Mouse (Mus musculus) layer of hippocampus, adult 2 months (tissue): ENCODE results near the gene Rps6kl1. TPM values are rescaled to one million over a fixed set of nuclear protein-coding genes. Genes with fewer than 3 reads are reported as not detected.

Experiments
- DNase-seq, 2 experiments: peaks; one replicate each; pipeline ENCODE4 v3.0.0; 2022; ENCODE audit warnings: low spot score in 2 of 2
- H3K27ac ChIP-seq: fragments of 200-600 bp; 2 replicates; pipeline ENCODE4 v1.8.1; 2022
- H3K4me3 ChIP-seq: fragments of 200-600 bp; 2 replicates; pipeline ENCODE4 v1.8.1; 2022; ENCODE audit warnings: mild to moderate bottlenecking
- CTCF ChIP-seq: fragments of 200-600 bp; conservative IDR thresholded peaks from 2 replicates; pipeline ENCODE4 v1.8.1; 2022; ENCODE audit warnings: antibody characterized with exemption, mild to moderate bottlenecking, moderate library complexity
- total RNA-seq, 2 experiments: library from RNA; stranded (reverse); gene quantifications; 2 replicates each; pipeline ENCODE4 v1.2.3; 2021

Rps6kl1 gene
- total RNA-seq, 2 experiments from 2014 or later, result 39.0 to 40.0 TPM

DNA sequence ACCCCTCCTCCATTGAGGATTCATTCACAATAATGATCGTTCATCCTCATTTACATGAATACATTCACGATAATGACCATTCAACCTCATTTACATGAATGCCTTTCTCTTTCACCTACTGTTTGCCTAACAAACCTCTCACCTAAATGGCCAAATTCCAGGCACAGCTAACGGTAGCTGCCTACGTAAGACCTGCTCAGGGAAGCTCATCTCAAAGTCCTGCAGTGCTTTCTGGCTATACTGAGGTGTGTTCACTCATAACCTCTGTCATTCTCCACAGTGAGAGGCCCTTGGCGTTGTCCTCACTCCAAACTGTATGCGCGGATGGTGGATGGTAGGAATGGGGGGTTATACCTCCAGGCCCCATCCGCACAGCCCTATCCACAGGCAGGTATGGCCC, 46.3 kb downstream of the Rps6kl1 start:
- TF ChIP-seq CTCF, result no peak
- DNase-seq, result no peak

DNA sequence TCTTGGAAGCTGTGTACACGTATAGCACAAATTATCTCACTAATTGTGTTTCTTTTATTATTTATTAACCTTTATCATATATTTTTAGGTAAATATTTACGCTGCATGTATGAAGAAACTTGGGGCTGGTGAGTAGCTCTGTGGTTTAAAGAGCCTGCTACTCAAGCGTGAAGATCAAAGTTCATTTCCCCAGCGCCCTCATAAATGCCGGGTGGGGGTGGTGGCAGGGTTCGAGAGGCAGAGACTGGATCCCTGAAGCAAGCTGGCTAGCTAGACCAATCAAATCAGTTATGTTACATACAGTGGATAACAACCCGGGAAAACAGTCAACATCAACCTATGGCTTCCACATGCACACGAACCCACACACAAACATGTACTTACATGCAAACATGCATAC, 48.0 kb downstream of the Rps6kl1 start:
- no peak overlapping the region for H3K4me3 ChIP-seq
- H3K27ac ChIP-seq, result no peak overlapping the region
- DNase-seq, result no peak
- no peak for TF ChIP-seq CTCF

More for the DNA sequence above, 46.3 kb downstream of the Rps6kl1 start:
- Histone ChIP-seq H3K4me3 (no peak overlapping the region), H3K27ac (no peak overlapping the region)

DNA sequence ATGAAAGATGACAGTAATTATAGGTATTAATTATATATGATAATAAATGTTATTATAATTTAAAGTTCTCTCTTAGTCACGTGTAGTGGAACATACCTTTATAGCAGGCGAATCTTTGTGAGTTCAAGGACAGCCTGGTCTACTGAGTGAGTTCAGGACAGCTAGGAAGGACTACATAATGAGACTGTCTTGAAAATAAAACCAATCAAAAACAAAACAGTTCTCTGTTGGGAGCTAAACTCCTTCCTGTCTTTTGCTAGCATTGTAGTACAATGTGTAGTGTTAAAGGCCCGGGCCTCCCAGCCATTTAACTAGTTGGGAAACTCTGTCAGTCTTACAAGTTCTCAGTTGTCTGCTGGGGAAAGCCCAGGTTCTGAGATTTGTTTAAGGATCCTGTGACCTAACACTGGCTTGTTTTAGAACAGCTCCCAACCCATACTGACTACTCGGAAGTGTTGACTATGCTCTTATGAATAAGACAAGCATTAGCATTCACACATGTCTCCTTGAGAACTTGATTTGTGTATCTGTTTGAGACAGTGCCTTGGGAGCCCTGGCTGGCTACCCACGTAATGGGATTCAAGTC, 49.5 kb downstream of the Rps6kl1 start:
- no peak for TF ChIP-seq CTCF
- H3K4me3 ChIP-seq, result no peak overlapping the region
- H3K27ac ChIP-seq, result no peak overlapping the region
- DNase-seq, result no peak

DNA sequence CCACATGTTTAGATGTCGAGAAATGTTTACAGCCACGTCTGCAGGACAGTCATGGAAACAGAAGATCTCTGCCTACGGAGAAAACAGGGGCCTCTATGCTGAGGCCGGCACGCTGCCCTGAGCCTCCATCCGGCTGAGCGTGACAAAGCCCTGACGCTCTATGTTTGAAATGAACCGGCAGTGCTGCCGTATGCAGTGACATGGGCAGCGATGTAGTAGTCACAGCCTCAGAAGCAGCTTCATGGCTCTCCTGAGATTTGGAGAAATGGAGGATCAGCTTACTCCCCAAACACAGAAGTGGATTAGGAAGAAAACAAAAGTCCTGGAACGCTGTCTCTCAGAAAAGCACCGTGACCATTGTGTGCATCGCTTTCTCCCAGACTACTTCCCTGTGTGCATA, 50.1 kb downstream of the Rps6kl1 start:
- no peak for TF ChIP-seq CTCF
- H3K4me3 ChIP-seq, result no peak overlapping the region
- no peak overlapping the region for H3K27ac ChIP-seq
- no peak for DNase-seq

DNA sequence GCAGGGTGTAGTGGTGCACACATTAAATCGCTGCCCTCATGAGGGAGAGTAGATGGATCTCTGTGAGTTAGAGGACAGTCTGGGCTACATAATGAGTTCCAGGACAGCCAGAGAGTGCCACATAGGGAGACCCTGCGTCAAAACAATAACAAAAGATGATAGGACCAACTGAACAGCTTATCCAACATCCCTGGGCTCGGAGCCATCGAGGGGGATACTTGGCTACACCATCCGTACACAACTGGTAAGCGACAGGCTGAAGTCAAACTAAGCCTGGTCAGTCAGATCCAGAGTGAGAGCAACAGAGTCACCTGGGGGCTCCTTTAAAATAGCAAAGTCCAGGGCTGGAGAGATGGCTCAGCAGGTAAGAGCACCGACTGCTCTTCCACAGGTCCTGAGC, 55.2 kb downstream of the Rps6kl1 start:
- no peak for TF ChIP-seq CTCF

DNA sequence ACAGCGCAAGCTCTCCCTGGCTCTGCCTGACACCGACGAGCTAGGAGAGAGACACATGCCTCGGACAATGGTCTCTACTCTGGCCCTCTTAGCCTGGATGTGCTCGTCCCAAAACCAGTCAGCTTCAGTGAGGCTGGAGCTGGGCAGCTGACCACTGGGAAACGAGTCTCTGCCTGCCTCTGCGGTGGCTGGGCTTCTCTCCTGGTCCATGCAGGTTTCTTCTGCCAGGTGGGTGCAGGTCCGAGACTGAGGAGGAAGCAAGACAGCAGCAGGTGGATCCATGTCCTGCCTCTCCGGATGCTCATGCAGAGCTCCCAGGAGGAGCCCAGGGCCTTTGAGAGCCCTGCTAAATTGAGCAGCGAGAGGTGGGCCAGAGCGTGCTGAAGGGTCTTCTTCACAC, 55.9 kb downstream of the Rps6kl1 start:
- Histone ChIP-seq H3K4me3 (no peak overlapping the region), H3K27ac (no peak overlapping the region)
- no peak for DNase-seq
- TF ChIP-seq CTCF, result no peak

More for the DNA sequence above, 55.2 kb downstream of the Rps6kl1 start:
- Histone ChIP-seq H3K4me3 (no peak overlapping the region), H3K27ac (no peak overlapping the region)
- DNase-seq, result no peak

DNA sequence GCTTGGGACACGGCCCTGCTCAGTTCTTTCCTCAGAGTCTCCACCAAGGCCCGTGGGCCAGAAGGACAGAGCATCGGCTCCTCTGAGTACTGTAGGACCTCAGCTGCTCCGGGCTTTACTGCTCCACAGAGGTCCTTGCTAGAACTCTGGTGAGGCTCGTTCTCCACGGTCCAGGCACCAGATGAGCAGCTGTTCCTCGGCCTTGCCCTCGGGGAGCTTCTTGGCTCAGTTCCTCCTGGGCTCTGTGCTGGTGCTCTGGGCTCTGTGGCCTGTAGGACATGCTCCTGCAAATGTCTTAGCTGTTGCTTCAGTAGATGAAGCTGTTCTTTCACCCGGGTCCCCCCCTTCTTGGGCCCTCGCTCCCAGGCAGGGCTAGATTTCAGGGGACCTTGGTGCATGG, 56.4 kb downstream of the Rps6kl1 start:
- no peak overlapping the region for H3K27ac ChIP-seq
- TF ChIP-seq CTCF, result no peak
- no peak overlapping the region for H3K4me3 ChIP-seq
- DNase-seq, result no peak

DNA sequence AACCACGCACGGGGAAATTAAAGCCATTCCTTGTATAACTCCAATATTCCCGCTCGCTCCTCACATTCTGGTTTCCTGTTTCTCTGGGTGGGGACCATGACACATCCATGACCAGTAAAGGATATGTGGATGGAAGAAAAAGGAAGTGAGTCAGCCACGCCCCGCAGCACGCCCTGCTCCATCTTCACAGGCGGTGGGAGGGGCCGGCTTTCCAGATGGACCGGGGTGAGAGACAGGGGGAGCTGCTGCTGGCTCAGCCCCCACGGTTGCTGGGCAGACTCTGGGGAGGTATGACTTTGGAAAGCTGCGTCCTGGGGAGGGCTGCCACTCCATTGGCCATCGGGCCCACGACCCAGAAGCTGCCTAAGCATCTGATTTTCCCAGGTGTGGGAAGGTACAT, 57.1 kb downstream of the Rps6kl1 start:
- no peak overlapping the region for H3K4me3 ChIP-seq
- no peak for TF ChIP-seq CTCF
- peak; percentile 52 to 70 for DNase-seq
- no peak overlapping the region for H3K27ac ChIP-seq

DNA sequence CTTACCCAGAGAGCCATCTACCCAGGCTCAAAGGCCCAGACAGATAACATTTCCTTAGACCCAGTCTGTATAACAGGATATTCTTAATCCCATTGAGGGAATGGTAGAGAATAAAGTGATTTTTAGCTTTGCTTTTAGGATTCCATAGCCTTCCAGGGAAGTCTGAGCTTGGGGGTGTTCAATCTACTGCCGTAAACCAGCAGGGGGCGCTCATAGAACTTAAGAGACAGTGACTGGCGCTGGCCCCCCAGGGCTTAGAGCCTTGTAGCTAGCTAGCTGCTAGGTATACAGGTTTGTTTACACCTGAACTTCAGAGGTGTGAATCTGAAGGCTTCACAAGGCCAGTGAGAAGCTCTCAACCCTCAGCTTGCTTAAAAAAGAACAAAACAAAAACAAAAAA, 58.9 kb downstream of the Rps6kl1 start:
- Histone ChIP-seq H3K27ac (no peak overlapping the region), H3K4me3 (no peak overlapping the region)
- peak; percentile 89 for TF ChIP-seq CTCF
- DNase-seq, result peak; percentile 55 to 82

DNA sequence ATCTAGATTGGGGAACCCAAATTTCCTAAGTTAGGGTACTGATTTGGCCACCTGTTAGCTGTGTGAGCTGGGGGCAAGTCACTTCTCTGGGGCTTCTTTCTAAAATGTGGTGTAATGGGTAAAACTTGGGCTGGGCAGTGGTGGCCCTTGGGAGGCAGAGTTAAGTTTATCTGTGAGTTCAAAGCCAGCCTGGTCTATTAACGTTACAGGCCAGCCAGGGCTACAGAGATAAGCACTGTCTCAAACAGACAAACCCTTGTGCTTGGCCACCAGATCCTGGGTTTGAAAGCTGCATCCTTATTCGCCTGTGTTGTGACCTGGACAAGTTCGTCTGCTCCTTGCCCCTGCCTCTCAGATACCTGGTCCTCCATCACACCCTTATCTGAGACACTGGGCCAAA, 59.9 kb downstream of the Rps6kl1 start:
- no peak overlapping the region for H3K4me3 ChIP-seq
- H3K27ac ChIP-seq, result no peak overlapping the region
- DNase-seq, result no peak
- TF ChIP-seq CTCF, result no peak

DNA sequence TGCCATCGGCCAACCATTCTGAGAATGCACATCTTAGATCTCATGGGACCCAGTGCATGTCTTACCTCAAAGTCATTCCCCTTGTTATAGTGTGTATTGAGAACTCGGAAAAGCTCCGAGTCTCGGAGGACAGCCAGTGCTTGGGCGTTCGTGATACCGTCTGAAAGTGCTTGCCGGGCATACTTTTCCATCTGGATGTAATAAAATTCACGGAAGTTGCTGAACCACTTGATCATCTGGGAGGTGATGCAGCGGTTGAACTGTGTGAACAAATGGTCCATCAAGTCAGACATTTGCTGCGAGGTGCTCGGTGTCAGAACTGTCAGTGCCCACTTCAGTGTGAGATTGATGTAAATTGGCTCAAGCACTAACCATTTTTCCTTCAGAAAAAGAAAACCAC, 63.2 kb downstream of the Rps6kl1 start:
- H3K27ac ChIP-seq, result no peak overlapping the region
- no peak overlapping the region for H3K4me3 ChIP-seq
- TF ChIP-seq CTCF, result no peak
- no peak for DNase-seq

Other genes with a start within 250 kb of the Rps6kl1 start
- 10 to 100 TPM; 33.8 to 34.7 TPM for gene Fcf1, start 180.4 kb downstream of the Rps6kl1 start, total RNA-seq
- gene Arel1, start 180.4 kb downstream of the Rps6kl1 start, total RNA-seq, result 100 to 1,000 TPM; 108 to 115 TPM
- gene Ylpm1, start 154.9 kb downstream of the Rps6kl1 start, total RNA-seq, result 100 to 1,000 TPM; 129 to 146 TPM
- 1 to 10 TPM; 2.0 to 2.2 TPM for gene Prox2, start 40.5 kb downstream of the Rps6kl1 start, total RNA-seq
- gene Dlst, start 40.4 kb downstream of the Rps6kl1 start, total RNA-seq, result 100 to 1,000 TPM; 145 to 155 TPM
- gene Pgf, start 26.5 kb upstream of the Rps6kl1 start, total RNA-seq, result 1 to 10 TPM; 4.7 to 5.2 TPM
- gene Eif2b2, start 68.2 kb upstream of the Rps6kl1 start, total RNA-seq, result 10 to 100 TPM; 63.5 to 65.3 TPM
- gene Mlh3, start 119.3 kb upstream of the Rps6kl1 start, total RNA-seq, result 10 to 100 TPM; 19.3 to 19.9 TPM
- gene Acyp1, start 137.2 kb upstream of the Rps6kl1 start, total RNA-seq, result 10 to 100 TPM; 26.9 to 31.7 TPM
- 1 to 10 TPM; 1.2 to 1.3 TPM for gene Zc2hc1c, start 137.3 kb upstream of the Rps6kl1 start, total RNA-seq
- gene Nek9, start 188.1 kb upstream of the Rps6kl1 start, total RNA-seq, result 10 to 100 TPM; 34.2 to 35.5 TPM
- gene Tmed10, start 223.6 kb upstream of the Rps6kl1 start, total RNA-seq, result 100 to 1,000 TPM; 156 to 166 TPM